7 mouse cellular contexts compared by ENCODE assay signal in genomic region chr7:55962004-55962908, GRCm38 (mm10). TPM values are rescaled to one million over a fixed set of nuclear protein-coding genes. Genes with fewer than 3 reads are reported as not detected.
A peak's percentile ranks its signal among the peaks of the same experiment; 100 is the strongest.
DNase-seq lines count a peak whose midpoint lies in the region; ATAC-seq and TF ChIP-seq lines count a peak whose summit lies in the region.

TSS of gene Nipa2 (minus strand) at chr7:55962476.

- peak; percentile 99 for ATAC-seq in intestine, postnatal 0 days
- ATAC-seq in midbrain, embryonic 12.5 days (ENCODE audit: low FRiP score, low read depth) = peak; percentile 99

- peak within 1 kb of the TSS; percentile 95 for H3K9ac ChIP-seq in intestine, postnatal 0 days (ENCODE audit: low read depth, low read length)
- H3K9ac ChIP-seq in midbrain, embryonic 12.5 days (replicated peaks) = peak within 1 kb of the TSS; percentile 86

- peak within 1 kb of the TSS; percentile 93 for H3K4me3 ChIP-seq in embryonic facial prominence, embryonic 10.5 days
- H3K4me3 ChIP-seq in intestine, postnatal 0 days (ENCODE audit: low read depth, low read length) = peak within 1 kb of the TSS; percentile 95
- H3K4me3 ChIP-seq in midbrain, embryonic 12.5 days = peak within 1 kb of the TSS; percentile 95
- H3K4me3 ChIP-seq in small intestine, adult 2 months (ENCODE audit: low read depth, low read length) = peak within 1 kb of the TSS; percentile 73

- H3K9me3 ChIP-seq in embryonic facial prominence, embryonic 10.5 days = no peaks in the 10 kb centered on the region
- no peaks in the 10 kb centered on the region for H3K9me3 ChIP-seq in intestine, postnatal 0 days (ENCODE audit: control insufficient read depth)
- H3K9me3 ChIP-seq in midbrain, embryonic 12.5 days = no peaks in the 10 kb centered on the region

- H3K27me3 ChIP-seq in embryonic facial prominence, embryonic 10.5 days (replicated peaks; ENCODE audit: low read depth, poor library complexity, severe bottlenecking) = no peaks in the 10 kb centered on the region
- no peaks in the 10 kb centered on the region for H3K27me3 ChIP-seq in intestine, postnatal 0 days (replicated peaks; ENCODE audit: control insufficient read depth, insufficient read depth, low read length)
- H3K27me3 ChIP-seq in midbrain, embryonic 12.5 days = no peaks in the 10 kb centered on the region
- H3K27me3 ChIP-seq in small intestine, adult 2 months (ENCODE audit: control insufficient read depth, insufficient read depth, low read length) = no peaks in the 10 kb centered on the region

- no peak for TF ChIP-seq CTCF in intestine, postnatal 0 days (IDR thresholded peaks at IDR 0.05; ENCODE audit: low read depth)
- TF ChIP-seq CTCF in small intestine, adult 2 months (IDR thresholded peaks at IDR 0.05; ENCODE audit: extremely low read depth, insufficient read length, insufficient replicate concordance, low read depth, low read length) = peak; percentile 5; the same call in 1 of the 2 replicates

- H3K4me2 ChIP-seq in intestine, postnatal 0 days (replicated peaks; ENCODE audit: low read depth) = peak within 1 kb of the TSS; percentile 66
- peak within 1 kb of the TSS; percentile 62 for H3K4me2 ChIP-seq in midbrain, embryonic 12.5 days (replicated peaks)

- DNase-seq in adrenal gland, postnatal 10 days = peak; percentile 97
- peak; percentile 95 for DNase-seq in embryonic facial prominence, embryonic 10.5 days (ENCODE audit: low spot score)
- DNase-seq in gonadal fat pad, adult 2 months (ENCODE audit: low read depth) = peak; percentile 44
- peak; percentile 95 for DNase-seq in left cerebral cortex, postnatal 4 days

- WGBS in embryonic facial prominence, embryonic 10.5 days = under 1% methylated on average over 70 of the region's 70 CpGs
- under 1% methylated on average over 70 of the region's 70 CpGs for WGBS in intestine, postnatal 0 days
- under 1% methylated on average over 69 of the region's 70 CpGs for WGBS in midbrain, embryonic 12.5 days
- under 1% methylated on average over 70 of the region's 70 CpGs for WGBS in small intestine, adult 2 months

- H3K4me1 ChIP-seq in embryonic facial prominence, embryonic 10.5 days = peaks cover 24% of the 10 kb centered on the region
- H3K4me1 ChIP-seq in intestine, postnatal 0 days (replicated peaks; ENCODE audit: control insufficient read depth, insufficient read depth, low read length) = no peaks in the 10 kb centered on the region
- H3K4me1 ChIP-seq in midbrain, embryonic 12.5 days = peaks cover 12% of the 10 kb centered on the region
- H3K4me1 ChIP-seq in small intestine, adult 2 months (ENCODE audit: control insufficient read depth, insufficient read depth, insufficient read length, low read length) = no peaks in the 10 kb centered on the region

- peak; percentile 87 for TF ChIP-seq POLR2A in small intestine, adult 2 months (IDR thresholded peaks at IDR 0.05; ENCODE audit: low read depth, low read length)

- H3K36me3 ChIP-seq in embryonic facial prominence, embryonic 10.5 days (replicated peaks) = peaks cover 26% of the 10 kb centered on the region
- H3K36me3 ChIP-seq in intestine, postnatal 0 days (ENCODE audit: control insufficient read depth, insufficient read depth) = no peaks in the 10 kb centered on the region
- no peaks in the 10 kb centered on the region for H3K36me3 ChIP-seq in midbrain, embryonic 12.5 days
- H3K36me3 ChIP-seq in small intestine, adult 2 months (ENCODE audit: control insufficient read depth, insufficient read depth, low read length) = peaks cover 5% of the 10 kb centered on the region

- peak within 1 kb of the TSS; percentile 94 for H3K27ac ChIP-seq in embryonic facial prominence, embryonic 10.5 days (replicated peaks)
- peak within 1 kb of the TSS; percentile 99 for H3K27ac ChIP-seq in intestine, postnatal 0 days (ENCODE audit: low read depth, low read length)
- H3K27ac ChIP-seq in midbrain, embryonic 12.5 days (replicated peaks) = peak within 1 kb of the TSS; percentile 87
- peak within 1 kb of the TSS; percentile 83 for H3K27ac ChIP-seq in small intestine, adult 2 months (ENCODE audit: insufficient read depth, low read depth, low read length)

- intact Hi-C loops in left cerebral cortex, postnatal 4 days (cut with DNase I) = no loop called here

RNA-seq across cellular contexts. Expression of gene Nipa2, which starts in this region (rescaled TPM):
- 10 to 100 TPM; 48.1 to 49.8 TPM for total RNA-seq in adrenal gland, postnatal 10 days (2021)
- 42.8 and 44.9 TPM in 2 replicates for polyA plus RNA-seq in embryonic facial prominence, embryonic 10.5 days (2016; fragmentation: Nextera tagmentation; extraction: Ambion mirVana)
- 11.1 and 11.6 TPM in 2 replicates for polyA plus RNA-seq in gonadal fat pad, adult 2 months (2012; rRNA removed)
- polyA plus RNA-seq in intestine, postnatal 0 days (2015; fragmentation: Nextera tagmentation; extraction: Ambion mirVana) = 124 and 142 TPM in 2 replicates
- 10 to 100 TPM; 43.1 to 52.5 TPM for total RNA-seq in left cerebral cortex, postnatal 4 days (2021)
- polyA plus RNA-seq in midbrain, embryonic 12.5 days (2016; fragmentation: Nextera tagmentation; extraction: Ambion mirVana) = 44.1 and 50.7 TPM in 2 replicates
- polyA plus RNA-seq in small intestine, adult 2 months (2012; rRNA removed) = 28.3 and 44.3 TPM in 2 replicates

Comparison
In these comparisons a context has a peak if more than half of its experiments do, and no peak if none do; other contexts are left out.
1. Peak in every context shown above with its lines: DNase-seq, ATAC-seq, H3K4me3 ChIP-seq and H3K27ac ChIP-seq.
2. DNase-seq: peak in every context shown above with its lines; median percentile 97 in adrenal gland, postnatal 10 days; 95 in embryonic facial prominence, embryonic 10.5 days; 95 in left cerebral cortex, postnatal 4 days; 44 in gonadal fat pad, adult 2 months.